Mouse (Mus musculus): ENCODE measurements at regions not wholly inside any gene's neighbourhood (a gene's known extent, or its start where the extent isn't known, plus 50 kb on each side); places are given as distances from the start of the nearest gene placed in this dataset.

DNA sequence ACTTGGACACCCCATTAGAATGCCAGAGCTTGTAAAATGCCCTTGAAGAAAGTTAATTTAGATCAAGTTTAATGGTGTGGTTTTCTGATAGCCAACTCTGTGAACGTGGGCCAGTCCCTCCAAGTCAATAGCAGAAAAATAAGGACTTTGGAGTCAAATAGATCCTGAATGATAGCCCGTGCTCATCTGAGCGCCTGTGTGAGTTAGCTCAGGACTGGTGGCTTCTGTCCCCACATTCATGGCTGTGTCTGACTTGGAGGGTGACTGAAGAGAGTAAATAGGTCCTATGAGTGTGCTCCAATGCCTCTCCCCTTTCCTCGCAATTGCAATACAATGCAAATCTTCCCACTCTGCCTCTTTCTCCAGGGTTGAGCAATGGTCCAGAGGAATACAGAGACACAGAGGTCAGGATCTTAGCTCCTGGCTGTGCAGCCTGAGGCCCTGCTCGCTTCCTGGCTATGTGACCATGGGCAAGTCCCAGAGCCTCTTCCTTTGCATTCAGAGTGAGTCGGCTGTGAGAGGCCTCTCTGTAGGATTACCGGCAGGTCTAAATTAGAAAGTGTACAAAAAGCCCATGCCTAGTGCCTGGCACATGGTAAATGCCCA is 164.2 kb upstream of the Lpp start:
- no peak for ATAC-seq
- in situ Hi-C loops (cut with MboI; ENCODE audit: low pct_unique_long_range_greater_than_20kb): no loop called here
- CTCF ChIA-PET: interaction anchor here (1.1 kb wide), 1 partner anchor 238 kb away, joined by 3 read pairs; no protein-coding TSS in a partner anchor

DNA sequence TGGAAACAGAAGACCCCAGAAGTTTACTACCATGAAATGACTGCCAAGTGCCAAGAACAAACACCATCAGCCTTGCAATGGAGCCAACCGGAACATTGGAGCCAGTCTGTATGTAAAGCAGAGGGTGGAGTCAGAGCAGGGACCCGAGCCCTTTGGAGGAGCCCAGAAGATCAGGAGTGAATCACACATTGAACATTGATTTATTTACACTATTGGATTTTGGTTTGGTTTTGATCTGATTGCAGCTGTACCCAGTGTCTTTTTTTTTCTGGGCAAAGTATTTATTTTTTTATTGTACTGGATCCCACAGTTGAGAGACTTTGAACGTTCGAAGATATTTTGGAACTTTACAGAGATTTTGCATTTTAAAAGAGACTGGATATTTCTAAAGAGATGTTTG is 167.4 kb upstream of the Lpp start:
- no peak for TF ChIP-seq CTCF (IDR thresholded peaks at IDR 0.05)
- POLR2A ChIA-PET: no interaction called here
- no peak for DNase-seq (ENCODE audit: low read depth, low spot score)

More for the DNA sequence above, 164.2 kb upstream of the Lpp start:
- TF ChIP-seq CTCF (IDR thresholded peaks at IDR 0.05): no peak
- DNase-seq (ENCODE audit: low read depth, low spot score): no peak
- H3K27me3 ChIP-seq: no peaks in the 10 kb centered on the region
- POLR2A ChIA-PET: no interaction called here

DNA sequence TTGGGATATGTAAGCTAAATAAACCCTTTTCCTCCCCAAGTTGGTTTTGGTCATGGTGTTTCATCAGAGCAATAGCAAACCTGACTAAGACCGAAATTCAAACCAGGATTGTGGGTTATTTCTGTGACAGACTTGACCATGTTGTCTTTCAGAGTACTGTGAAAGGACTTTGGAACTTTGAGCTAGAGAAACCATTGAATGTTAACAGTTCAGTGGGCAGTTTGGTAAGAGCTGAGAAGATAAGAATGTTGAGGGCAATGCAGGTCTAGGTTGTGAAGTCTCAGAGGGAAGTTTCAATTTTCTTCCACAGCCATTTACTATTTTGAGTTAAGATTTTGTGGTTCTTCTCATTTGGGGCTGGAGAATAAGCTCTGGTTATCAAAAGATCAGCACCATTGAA is 168.2 kb upstream of the Lpp start:
- DNase-seq (ENCODE audit: low read depth, low spot score): no peak
- no peaks in the 10 kb centered on the region for H3K27me3 ChIP-seq
- no peak for ATAC-seq
- no peak for TF ChIP-seq CTCF (IDR thresholded peaks at IDR 0.05)
- ChIA-PET POLR2A (no interaction called here), CTCF (no interaction called here)
- in situ Hi-C loops (cut with MboI; ENCODE audit: low pct_unique_long_range_greater_than_20kb): no loop called here

More for the DNA sequence above, 167.4 kb upstream of the Lpp start:
- no peaks in the 10 kb centered on the region for H3K27me3 ChIP-seq
- CTCF ChIA-PET: interaction anchor here (1.5 kb wide), 1 partner anchor 46 kb away, joined by 3 read pairs; no protein-coding TSS in a partner anchor
- ATAC-seq: no peak
- in situ Hi-C loops (cut with MboI; ENCODE audit: low pct_unique_long_range_greater_than_20kb): no loop called here

DNA sequence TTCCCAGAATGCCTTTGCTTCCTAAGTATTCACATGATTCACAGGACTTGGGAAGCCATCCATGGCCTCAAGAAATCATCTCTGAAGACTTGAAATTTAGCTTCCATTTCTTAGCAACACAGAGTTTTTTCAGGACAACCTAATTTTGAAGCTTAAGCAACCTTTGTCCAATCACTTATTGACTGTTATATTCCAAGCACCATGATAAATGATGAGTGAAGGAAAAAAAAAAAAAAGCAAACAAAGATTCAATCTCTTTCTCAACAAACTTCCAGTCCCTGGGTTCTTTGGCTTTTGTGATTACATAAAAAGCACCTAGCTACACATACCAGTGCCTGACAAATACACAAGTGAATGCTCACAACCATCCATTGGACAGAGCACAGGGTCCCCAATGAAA is 169.4 kb upstream of the Lpp start:
- DNase-seq (ENCODE audit: low read depth, low spot score): no peak
- CTCF ChIA-PET: interaction anchor here (0.7 to 0.9 kb wide), 2 partner anchors 8 to 242 kb away, joined by 3 read pairs; no protein-coding TSS in a partner anchor
- in situ Hi-C loops (cut with MboI; ENCODE audit: low pct_unique_long_range_greater_than_20kb): no loop called here
- POLR2A ChIA-PET: no interaction called here
- TF ChIP-seq CTCF (IDR thresholded peaks at IDR 0.05): no peak
- H3K27me3 ChIP-seq: no peaks in the 10 kb centered on the region
- ATAC-seq: no peak

DNA sequence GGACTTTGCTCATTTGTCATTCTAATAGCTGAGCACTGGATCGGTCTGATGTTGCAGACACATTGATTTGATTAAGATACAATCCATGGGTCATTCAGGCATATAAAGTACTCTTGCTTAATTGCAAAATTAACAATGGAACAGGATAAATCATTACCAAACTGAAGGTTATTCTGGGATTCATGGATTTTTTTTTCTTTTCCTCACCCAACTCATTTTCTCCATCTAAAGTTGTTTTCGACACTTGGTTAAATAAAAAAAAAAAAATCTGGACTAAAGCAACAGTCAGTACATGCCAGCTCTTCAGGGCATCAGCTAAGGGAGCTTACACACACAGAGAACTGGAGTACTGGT is 169.8 kb upstream of the Lpp start:
- in situ Hi-C loops (cut with MboI; ENCODE audit: low pct_unique_long_range_greater_than_20kb): no loop called here
- no peak for DNase-seq (ENCODE audit: low read depth, low spot score)
- ATAC-seq: no peak
- CTCF ChIA-PET: interaction anchor here (0.7 to 0.9 kb wide), 2 partner anchors 8 to 241 kb away, joined by 3 read pairs; no protein-coding TSS in a partner anchor
- POLR2A ChIA-PET: no interaction called here
- H3K27me3 ChIP-seq: no peaks in the 10 kb centered on the region
- TF ChIP-seq CTCF (IDR thresholded peaks at IDR 0.05): no peak

DNA sequence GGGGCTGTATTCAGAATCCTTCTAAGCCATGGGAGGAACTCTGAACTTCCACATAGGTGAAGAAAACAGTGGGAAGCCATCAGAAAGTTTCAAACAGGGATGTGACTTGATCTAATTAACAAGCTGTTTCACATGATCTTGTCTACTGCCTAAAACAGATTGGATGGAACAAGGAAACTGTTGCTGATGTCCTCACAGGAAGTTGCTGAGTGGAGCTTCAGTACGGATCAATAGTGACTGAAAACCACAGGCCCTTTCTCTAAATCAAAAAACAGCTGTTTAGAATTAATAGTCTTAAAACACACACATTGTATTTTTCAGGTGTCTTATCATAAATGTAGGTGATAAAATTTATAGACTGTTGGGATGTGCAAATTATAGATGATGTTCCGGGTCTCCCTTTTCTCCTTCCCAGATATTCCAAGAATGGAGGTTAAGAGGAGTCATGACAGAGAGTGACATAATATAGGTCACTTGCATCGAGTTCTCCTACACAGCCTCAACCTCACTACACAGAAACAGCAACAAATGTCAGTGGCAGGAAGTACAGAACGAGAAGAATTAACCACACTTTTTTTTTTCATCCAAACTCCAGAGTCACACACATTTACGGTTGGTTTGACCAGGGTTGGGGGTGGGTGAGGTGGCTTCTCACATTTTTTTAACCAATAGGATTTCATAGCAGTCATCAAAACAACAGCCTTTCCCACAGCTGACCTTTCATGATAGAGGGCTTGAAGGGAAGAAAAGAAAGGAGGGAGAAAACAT is 170.4 kb upstream of the Lpp start:
- no peaks in the 10 kb centered on the region for H3K27me3 ChIP-seq
- ATAC-seq (no peak), DNase-seq (ENCODE audit: low read depth, low spot score) (no peak)
- ChIA-PET CTCF (interaction anchor here (0.9 kb wide), 2 partner anchors 10 to 241 kb away, joined by 3 read pairs; no protein-coding TSS in a partner anchor), POLR2A (interaction anchor here (1.1 kb wide), 1 partner anchor 25 kb away, joined by 3 read pairs; no protein-coding TSS in a partner anchor)
- in situ Hi-C loops (cut with MboI; ENCODE audit: low pct_unique_long_range_greater_than_20kb): no loop called here
- TF ChIP-seq CTCF (IDR thresholded peaks at IDR 0.05): no peak

DNA sequence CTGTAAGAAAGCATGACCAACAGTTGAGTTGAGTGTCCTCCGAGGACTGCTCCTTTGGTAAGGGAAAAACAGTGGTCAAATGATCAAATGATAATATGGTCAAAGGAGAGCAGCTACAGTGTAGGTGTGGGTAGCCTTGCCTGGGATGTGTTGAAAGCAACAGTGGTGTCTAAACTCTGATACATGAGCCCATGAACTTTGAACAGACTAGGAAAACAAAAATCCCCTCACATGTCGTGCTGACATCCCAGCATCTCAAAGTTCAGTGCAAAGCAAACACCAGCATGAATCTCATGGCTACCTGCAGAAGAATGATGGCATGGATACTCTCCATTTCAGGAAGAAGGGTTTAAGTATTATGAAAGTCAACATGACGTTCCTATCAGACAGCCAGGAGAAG is 171.3 kb upstream of the Lpp start:
- ChIA-PET POLR2A (interaction anchor here (1.1 kb wide), 1 partner anchor 24 kb away, joined by 3 read pairs; no protein-coding TSS in a partner anchor), CTCF (interaction anchor here (0.9 kb wide), 1 partner anchor 11 kb away, joined by 3 read pairs; no protein-coding TSS in a partner anchor)
- DNase-seq (ENCODE audit: low read depth, low spot score) (no peak), ATAC-seq (no peak)
- in situ Hi-C loops (cut with MboI; ENCODE audit: low pct_unique_long_range_greater_than_20kb): no loop called here
- no peaks in the 10 kb centered on the region for H3K27me3 ChIP-seq
- no peak for TF ChIP-seq CTCF (IDR thresholded peaks at IDR 0.05)

DNA sequence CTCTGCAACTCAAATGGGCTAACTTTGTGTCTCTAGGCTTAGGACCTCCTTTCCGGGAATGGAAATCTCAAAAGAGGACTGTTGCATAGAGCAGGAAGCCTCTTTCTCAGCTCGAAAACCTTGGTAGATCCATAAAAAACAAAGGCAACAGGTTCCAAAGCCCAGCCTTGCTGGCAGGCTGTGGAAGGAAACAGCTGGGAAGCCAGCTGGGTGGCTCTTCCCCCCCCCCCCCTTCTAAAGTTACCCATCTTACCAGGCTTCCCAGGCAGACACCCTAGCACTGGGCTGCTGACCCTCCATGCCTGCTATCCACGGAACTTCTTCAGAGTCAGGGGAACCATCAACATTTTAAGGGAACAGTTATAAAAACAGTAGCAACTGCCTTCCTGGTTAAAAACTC is 172.7 kb upstream of the Lpp start:
- in situ Hi-C loops (cut with MboI; ENCODE audit: low pct_unique_long_range_greater_than_20kb): no loop called here
- no peaks in the 10 kb centered on the region for H3K27me3 ChIP-seq
- DNase-seq (ENCODE audit: low read depth, low spot score): no peak
- ChIA-PET POLR2A (no interaction called here), CTCF (no interaction called here)
- TF ChIP-seq CTCF (IDR thresholded peaks at IDR 0.05): no peak
- no peak for ATAC-seq

DNA sequence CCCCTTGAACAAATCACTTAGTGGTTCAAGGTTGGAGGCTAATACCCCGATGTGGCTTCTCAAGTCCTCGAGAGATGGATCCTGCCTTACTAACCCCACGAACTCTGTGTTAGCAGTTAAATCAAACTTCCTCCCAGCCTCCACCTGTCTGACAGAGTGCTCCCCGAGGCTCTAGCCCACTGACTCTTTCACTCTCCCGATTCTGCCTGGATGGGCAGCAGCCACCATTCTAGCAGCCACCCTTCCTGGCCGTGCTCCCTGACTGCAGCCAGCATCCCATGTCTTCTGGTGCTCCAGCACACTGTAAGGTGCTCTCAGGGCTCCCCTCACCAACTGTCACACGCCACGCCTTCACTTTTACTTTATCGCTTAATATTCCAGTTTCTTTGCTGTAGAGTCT is 173.6 kb upstream of the Lpp start:
- H3K27me3 ChIP-seq: no peaks in the 10 kb centered on the region
- DNase-seq (ENCODE audit: low read depth, low spot score) (no peak), ATAC-seq (no peak)
- POLR2A ChIA-PET: no interaction called here
- in situ Hi-C loops (cut with MboI; ENCODE audit: low pct_unique_long_range_greater_than_20kb): no loop called here
- no peak for TF ChIP-seq CTCF (IDR thresholded peaks at IDR 0.05)
- CTCF ChIA-PET: no interaction called here

DNA sequence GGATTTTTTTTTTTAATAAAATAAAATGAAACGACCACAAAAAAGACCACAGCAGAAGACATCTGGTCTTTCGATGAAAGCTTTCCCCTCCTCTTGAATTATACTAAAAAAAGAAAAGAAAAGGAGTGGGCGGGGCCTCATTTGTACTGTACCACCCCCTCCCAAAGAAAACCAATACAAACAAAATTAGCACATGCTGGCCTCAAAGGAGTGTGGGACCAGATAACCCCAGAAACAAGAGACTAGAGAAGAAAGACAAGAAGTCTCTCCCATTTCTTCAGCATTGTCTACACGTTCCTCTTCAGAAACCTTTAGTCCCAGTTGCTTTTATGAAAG is 174.5 kb upstream of the Lpp start:
- in situ Hi-C loops (cut with MboI; ENCODE audit: low pct_unique_long_range_greater_than_20kb): no loop called here
- no peaks in the 10 kb centered on the region for H3K27me3 ChIP-seq
- DNase-seq (ENCODE audit: low read depth, low spot score) (no peak), ATAC-seq (no peak)
- TF ChIP-seq CTCF (IDR thresholded peaks at IDR 0.05): no peak
- ChIA-PET POLR2A (no interaction called here), CTCF (interaction anchor here (1.0 kb wide), 1 partner anchor 12 kb away, joined by 3 read pairs; no protein-coding TSS in a partner anchor)

DNA sequence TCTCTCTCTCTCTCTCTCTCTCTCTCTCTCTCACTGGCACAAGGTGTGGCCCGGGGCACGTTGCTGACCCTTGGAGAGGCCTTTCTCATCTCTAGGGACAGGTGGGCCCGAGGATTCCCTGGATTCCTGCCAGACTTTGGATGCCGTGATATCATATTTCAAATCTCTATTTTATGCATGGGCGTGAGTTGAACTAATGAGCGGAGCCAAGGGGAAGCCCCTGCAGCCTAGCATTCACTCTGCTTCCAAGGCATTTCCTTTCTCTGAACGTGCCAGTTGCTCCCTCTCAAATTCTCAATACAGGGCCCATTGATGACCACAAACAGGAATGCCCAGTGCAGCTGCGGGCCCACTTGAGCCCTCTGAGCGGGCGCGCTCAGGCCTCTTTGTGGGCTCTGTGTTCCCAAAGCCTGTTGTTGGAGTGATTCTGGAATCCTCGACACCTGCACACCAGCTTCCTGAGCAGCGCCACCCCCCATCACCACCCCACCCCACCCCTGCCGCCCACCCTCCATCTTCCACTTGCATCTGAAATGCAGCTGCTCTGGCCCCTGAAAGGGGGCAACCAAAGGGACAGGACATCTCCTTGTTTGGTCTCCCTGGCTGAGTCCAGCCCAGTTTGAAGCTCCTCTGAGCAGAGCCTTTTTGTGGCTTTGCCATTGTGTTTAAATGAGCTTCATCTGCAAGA is 175.0 kb upstream of the Lpp start:
- no peak for DNase-seq (ENCODE audit: low read depth, low spot score)
- in situ Hi-C loops (cut with MboI; ENCODE audit: low pct_unique_long_range_greater_than_20kb): no loop called here

More for the DNA sequence above, 175.0 kb upstream of the Lpp start:
- no peak for ATAC-seq
- CTCF ChIA-PET: interaction anchor here (1.0 kb wide), 1 partner anchor 12 kb away, joined by 3 read pairs; no protein-coding TSS in a partner anchor
- TF ChIP-seq CTCF (IDR thresholded peaks at IDR 0.05): no peak
- H3K27me3 ChIP-seq: no peaks in the 10 kb centered on the region
- POLR2A ChIA-PET: no interaction called here

Data from Patski (cell line).